Mouse (Mus musculus) layer of hippocampus, adult 11-12 months (tissue): ENCODE results near the gene Gnmt.
"Not testable (repeated sequence)": the region's sequence is repeated elsewhere in the genome, so short reads cannot be mapped to it uniquely, and the experiment has no call there.

Experiments used
- DNase-seq: peaks from one replicate; pipeline ENCODE4 v3.0.0; 2022; ENCODE audit warnings: low spot score

Gnmt gene

GRCm38 (mm10) chr17:46728904-46729318, at the start of gene Gnmt:
Gene Gnmt (minus strand): TSS chr17:46729168.
- DNase-seq = no peak

DNA sequence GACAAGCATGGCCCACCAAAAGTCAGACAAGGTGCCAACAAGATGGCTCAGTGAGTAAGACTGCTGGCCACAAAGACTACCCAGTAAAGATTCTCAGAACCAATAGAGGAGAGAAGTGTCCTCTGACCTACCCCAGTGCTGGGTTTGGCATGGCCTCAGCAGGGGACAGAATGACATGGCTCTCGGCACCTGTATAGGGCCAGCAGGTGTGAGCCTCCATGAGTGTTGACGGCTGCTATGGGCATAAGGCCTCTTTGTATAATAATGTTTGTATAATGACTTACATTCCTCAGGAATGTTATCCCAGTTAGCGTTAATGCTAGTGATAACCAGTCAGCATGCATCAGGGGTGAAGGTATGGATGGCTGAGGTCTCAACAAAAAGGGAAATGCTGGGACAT, 47.1 kb upstream of the Gnmt start:
- no peak for DNase-seq

- DNase-seq = no peak
These were observed 46.1 kb upstream of the Gnmt start for GRCm38 (mm10) chr17:46775070-46775469.

- DNase-seq = no peak
These were observed 45.1 kb upstream of the Gnmt start for GRCm38 (mm10) chr17:46774131-46774472.

GRCm38 (mm10) chr17:46773278-46774130, 44.5 kb upstream of the Gnmt start:
- DNase-seq = no peak

DNA sequence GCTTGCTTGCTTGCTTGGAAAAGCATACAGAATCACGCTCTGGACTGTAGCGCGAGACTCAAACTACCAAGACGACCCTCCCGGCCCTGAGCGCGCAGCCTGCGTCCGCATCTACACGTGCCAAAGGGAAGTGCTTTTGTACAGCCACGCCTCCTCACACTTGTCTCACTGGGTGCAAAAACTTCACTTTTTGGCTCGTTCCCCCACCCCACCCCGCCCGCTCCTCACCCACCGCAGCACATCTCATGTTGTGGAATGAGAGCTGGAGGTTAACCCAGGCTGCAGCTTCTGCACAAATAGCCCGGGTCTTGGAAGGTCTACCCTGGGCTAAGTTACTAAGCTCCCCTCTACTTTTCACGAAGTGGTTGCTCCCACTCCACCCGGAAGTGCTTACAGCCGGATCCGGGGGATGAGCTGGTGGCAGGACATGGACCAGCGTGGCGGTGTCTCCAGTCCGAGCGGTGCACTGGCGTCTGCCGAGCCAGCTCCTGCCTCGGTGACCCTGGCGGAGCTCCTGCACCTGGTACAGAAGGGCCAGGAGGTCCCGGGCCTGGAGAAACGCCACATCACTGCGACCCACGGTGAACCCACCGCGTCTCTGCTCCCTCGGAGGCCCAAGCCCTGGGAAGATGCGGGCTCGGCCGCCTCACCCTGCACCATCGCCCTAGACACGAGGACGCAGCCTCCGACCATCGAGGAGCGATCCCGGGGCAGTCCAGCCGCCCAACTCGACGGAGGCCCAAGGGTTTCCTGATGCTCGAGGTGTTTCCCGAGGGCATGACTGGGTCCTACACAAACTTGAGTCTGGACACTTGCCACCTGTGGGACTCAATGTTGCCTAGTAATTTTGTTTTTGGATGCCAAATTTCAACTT, 43.7 kb upstream of the Gnmt start, which contains the start of gene 2310039H08Rik:
Gene 2310039H08Rik, plus strand, starts transcription at position 232 of the 874 bp plus-strand sequence.
- DNase-seq = peak; percentile 87

GRCm38 (mm10) chr17:46772038-46772403, 43.1 kb upstream of the Gnmt start:
- DNase-seq = peak; percentile 51

DNA sequence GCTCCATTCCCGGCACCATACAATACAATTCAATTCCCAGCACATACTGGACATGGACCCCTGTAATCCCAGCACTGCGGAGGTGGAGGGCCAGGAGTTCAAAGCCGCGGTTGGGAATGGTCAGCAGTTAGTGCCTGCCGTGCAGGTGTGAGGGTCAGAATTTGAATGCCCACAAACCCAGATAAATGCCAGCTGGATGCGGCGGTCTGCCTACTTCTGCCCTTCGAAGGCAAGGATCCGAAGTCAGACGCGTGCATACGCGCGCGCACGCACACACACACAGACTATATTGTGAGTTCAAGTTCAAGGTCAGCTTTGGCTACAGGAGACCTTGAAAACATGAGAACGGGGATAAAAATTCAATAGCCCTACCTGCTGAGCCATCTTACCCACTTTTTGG, 42.6 kb upstream of the Gnmt start:
- DNase-seq = no peak

GRCm38 (mm10) chr17:46771025-46771424, 42.1 kb upstream of the Gnmt start:
- no peak for DNase-seq

- DNase-seq = no peak
These were observed 41.6 kb upstream of the Gnmt start for GRCm38 (mm10) chr17:46770546-46770945.

- no peak for DNase-seq
These were observed 38.9 kb upstream of the Gnmt start for GRCm38 (mm10) chr17:46767868-46768267.

DNA sequence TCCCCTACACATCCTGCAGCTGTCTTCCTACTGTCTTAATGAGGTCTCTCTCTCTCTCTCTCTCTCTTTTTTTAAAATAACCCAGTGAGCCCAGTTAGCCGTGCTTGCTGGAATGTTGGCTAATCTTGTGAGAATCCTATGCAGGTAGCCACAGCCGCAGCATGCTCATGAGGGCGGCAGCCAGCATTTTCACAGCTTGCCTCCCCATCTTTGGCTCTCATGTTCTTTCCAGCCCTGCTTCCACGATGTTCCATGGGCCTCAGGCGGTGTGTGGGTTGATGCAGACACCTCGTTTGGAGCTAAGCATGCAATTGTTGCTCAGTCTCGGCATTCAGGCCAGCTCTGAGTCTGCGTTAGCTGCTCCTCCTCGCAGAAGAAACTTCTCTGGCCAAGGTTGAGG, 35.9 kb upstream of the Gnmt start:
- DNase-seq = not testable (repeated sequence)

- DNase-seq = no peak
These were observed 34.6 kb upstream of the Gnmt start, which contains the start of gene Ptcra for GRCm38 (mm10) chr17:46763544-46763943. Gene Ptcra (minus strand): TSS chr17:46763712.

- no peak for DNase-seq
These were observed 29.8 kb upstream of the Gnmt start for GRCm38 (mm10) chr17:46758753-46759152.

DNA sequence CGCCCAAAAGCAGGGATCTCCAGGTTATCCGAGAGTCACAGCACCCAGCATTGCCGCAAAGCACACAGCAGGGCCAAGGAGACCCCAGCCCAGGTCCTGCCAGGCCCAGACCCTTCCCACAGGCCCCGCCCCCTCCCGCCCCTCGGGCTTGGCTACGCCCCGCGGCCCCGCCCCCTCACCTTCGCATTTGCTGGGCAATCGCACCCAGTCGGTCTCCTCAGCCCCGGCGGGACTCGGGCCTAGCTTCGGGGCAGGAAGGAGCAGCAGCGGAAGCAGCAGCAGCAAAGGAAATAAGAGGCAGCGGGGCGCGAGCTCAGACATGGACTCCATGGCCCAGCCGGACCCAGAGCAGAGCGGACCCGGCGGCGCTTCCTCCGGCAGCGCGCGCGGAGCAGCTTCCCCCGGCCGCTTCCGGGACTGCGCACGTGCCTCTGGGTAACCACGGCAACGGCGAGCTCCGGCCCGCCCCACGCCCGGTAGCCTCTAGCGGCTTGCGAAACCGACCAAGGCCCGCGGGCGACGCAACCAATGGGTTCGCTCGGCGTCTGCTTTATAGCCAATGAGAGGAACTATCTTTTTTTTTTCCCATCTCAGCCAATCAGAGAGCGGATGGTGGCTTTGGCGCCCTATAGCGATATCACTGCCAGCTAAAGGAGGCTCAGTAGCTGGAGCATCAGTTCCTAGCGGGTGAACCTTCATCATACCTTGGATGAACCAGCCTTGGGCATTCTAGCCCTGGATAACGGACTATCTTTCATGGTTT, 23.0 kb upstream of the Gnmt start, which contains the start of gene Cnpy3:
Gene Cnpy3, minus strand, starts transcription at position 421 of the 763 bp plus-strand sequence.
- DNase-seq = peak; percentile 98

GRCm38 (mm10) chr17:46751056-46751793, 22.3 kb upstream of the Gnmt start:
- DNase-seq = peak; percentile 73

GRCm38 (mm10) chr17:46750580-46750979, 21.6 kb upstream of the Gnmt start:
- no peak for DNase-seq

- no peak for DNase-seq
These were observed 20.3 kb upstream of the Gnmt start for GRCm38 (mm10) chr17:46749282-46749681.

DNA sequence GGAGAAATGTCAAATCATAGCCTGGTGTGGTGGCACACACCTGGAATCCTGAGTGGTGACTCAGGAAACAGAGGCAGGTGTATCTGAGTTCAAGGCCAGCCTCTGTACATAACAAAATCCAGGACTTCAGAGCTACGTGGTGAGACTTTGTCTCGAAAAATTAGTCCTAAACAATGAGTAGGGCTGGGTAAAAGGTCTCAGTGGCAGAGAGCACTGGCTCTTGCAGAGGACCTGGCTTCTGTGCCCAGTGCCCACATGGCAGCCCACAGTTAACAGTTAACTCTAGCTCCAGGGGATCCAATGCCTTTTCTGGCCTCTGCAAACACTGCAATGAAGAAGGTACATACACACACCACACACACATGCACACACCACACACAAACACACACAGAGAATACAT, 18.8 kb upstream of the Gnmt start:
- DNase-seq = no peak

GRCm38 (mm10) chr17:46747234-46747633, 18.3 kb upstream of the Gnmt start:
- no peak for DNase-seq

DNA sequence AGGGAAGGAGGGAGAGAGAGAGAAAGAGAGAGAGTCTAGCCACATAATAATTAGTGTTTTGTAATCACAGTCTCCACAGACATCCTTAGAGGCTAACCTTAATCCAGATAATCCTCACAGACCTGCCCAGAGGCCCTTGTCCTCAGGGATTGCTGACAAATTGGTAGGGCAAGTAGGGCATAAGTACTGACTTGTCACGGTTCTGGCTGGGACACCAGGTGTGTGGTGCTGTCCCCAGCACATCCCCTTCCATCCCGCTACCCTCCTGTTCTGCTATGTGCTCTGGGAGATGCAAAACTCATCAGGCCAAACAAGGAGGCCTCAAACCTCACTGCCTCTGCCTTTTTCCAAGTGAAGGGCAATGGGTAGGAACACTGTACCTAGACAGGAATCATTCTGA, 16.5 kb upstream of the Gnmt start:
- no peak for DNase-seq
